Mouse (Mus musculus) gastrocnemius, postnatal 10 days (tissue): ENCODE data around the gene 1700030J22Rik. TPM values are rescaled to one million over a fixed set of nuclear protein-coding genes. Genes with fewer than 3 reads are reported as not detected.

Experiments
- DNase-seq: peaks from one replicate; pipeline ENCODE4 v3.0.0; 2021; ENCODE audit warnings: mixed read lengths
- total RNA-seq, 2 experiments: library from RNA; stranded (reverse); gene quantifications; 2 replicates each; pipeline ENCODE4 v1.2.3; 2021

Gene 1700030J22Rik
- total RNA-seq, 2 experiments from 2014 or later = 0.14 to 0.23 TPM

DNA sequence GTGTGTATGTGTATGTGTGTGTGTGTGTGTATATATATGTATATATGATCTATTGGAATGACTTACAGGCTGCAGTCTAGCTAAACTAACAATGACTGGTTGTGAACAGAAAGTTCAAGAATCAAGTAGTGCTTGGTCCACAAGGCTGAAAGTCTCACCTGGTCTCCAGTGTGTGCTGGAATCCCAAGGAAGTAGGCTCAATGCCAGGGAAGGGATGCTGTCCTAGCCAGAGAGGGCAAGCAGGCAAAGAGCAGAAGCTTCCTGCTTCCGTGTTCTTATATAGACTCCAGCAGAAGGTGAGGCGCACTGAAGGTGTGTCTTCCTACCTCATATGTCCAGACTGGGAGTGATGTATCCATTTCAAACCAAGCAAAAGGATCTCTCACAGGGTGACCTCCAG, 27.0 kb downstream of the 1700030J22Rik start:
- DNase-seq = no peak

DNA sequence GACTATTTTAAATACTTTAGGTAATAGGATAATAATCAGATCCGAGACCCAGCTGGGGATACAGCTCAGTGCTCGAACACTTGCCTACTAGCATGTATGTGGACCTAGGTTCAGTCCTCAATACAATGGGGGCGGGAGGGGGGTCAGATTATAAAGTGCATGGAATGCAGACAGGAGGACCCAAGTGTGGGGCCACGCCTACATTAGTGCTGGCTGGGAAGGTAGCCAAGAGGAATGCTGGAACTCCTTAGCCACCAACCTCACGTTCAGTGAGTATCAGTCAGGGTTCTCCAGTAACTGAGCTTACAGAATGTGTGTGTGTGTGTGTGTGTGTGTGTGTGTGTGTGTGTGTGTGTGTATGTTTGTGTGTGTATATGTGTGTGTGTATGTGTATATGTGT, 27.4 kb downstream of the 1700030J22Rik start:
- no peak for DNase-seq

DNA sequence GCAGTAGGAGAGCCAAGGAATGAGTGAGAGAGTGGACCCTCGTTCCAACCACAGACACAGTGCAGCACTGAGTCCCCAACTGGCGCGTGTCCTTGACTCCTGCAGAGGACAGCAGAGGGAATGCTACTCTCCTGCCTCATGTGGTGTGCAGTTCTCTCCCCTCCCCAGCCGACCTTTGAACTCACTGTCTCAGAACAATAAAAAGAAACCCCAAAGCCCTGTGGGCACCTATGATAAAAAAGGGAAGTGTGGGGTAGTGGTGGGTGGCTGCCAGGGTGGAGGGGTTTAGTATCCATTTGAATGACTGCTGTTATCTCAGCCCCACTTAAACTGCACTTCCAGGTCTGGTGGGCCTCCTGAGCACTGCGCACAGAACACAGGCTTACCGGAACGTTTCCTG, 31.2 kb downstream of the 1700030J22Rik start:
- no peak for DNase-seq

DNA sequence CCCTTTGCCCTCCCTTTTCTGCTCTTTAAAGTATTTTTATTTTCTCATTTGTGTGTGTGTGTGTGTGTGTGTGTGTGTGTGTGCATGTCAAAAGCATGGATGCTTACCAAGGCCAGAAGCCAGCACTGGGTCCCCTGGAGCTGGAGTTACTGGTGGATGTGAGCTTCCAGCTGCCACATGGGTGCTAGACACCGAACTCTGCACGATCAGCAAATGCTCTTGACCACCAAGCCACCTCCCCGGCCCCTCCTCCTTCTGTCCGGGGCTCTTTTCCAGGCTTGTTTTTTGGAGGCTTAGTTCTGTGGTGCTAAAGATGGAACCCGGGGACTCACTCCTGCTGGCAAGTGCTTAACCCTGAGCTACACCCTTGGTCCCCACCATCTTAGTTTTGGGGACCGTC, 31.9 kb downstream of the 1700030J22Rik start:
- no peak for DNase-seq

DNA sequence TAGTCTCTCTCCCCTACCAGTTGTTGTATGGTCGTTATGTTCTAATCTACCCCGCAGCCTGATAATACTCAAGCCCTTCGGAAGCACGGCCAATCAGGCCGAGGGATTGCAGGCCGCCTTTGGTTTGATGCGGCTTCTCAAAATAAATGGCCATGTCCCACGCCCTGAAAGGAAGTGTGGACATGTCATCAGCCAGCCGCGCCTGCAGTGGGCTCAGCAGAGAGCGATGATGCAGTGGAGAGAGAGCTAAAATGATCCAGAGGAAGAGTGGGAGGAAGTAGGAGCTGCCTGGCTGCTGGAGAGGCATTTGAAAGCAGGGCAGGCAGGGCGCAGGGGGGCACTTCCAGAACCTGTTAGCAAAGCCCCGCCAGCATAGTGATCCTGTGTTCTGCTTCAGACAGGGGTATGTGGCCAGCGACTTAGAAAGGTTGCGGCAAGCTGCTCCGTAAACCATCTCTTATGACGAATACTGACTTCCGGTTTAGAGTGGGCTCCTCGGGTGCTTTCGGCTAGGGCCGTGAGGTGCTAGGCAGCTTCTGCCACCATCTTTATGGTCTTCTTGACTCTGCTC, 32.4 kb downstream of the 1700030J22Rik start:
- no peak for DNase-seq

DNA sequence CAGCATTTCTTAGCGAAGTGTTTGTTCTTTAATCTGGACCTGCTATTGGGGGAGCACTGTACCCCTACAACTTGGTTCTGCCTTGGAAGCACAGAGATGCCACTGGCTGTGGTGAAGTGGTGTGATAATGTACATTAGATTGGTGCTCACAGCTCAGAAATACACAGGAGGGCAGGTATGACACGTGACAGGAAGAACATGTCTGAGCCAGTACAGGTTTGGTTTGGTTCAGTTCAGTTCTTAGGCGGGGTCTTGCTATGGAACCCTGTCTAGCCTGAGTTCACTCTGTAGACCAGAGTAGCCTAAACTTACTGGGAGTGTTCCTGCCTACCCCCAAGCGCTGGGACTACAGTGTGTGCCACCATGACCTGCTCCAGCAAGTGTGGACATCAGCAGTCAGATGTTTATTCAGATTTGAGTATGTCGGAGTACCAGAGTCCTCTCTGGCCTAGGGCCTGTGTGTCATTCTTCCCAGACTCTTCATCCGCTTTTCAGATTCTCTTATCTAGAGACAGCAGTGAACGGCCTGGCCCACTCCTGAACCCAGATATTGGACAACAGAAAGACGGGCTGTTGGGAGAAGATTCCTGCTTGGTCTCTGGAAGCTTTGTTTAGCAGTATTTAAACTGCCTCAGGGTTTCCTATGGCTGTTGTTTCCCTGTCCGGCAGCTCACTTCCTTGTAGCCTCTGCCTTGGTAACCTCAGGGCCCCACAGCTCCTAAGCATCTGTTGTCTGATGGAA, 33.4 kb downstream of the 1700030J22Rik start:
- no peak for DNase-seq

DNA sequence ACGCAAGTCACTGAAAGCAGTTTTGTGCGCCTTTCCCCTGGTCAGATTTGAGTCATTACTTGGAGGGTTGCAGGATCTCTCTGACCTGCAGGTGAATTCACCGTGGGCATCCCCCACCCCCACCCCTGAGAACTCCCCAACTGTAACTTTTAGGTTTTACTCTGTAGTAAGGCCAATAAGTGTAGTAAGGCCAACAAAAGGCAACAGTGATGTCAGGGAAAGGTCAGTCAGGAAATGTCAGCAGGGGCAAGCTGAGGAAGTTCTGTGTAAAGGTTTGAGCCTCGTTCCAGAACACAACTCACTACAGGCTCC, 34.4 kb downstream of the 1700030J22Rik start:
- DNase-seq = no peak

DNA sequence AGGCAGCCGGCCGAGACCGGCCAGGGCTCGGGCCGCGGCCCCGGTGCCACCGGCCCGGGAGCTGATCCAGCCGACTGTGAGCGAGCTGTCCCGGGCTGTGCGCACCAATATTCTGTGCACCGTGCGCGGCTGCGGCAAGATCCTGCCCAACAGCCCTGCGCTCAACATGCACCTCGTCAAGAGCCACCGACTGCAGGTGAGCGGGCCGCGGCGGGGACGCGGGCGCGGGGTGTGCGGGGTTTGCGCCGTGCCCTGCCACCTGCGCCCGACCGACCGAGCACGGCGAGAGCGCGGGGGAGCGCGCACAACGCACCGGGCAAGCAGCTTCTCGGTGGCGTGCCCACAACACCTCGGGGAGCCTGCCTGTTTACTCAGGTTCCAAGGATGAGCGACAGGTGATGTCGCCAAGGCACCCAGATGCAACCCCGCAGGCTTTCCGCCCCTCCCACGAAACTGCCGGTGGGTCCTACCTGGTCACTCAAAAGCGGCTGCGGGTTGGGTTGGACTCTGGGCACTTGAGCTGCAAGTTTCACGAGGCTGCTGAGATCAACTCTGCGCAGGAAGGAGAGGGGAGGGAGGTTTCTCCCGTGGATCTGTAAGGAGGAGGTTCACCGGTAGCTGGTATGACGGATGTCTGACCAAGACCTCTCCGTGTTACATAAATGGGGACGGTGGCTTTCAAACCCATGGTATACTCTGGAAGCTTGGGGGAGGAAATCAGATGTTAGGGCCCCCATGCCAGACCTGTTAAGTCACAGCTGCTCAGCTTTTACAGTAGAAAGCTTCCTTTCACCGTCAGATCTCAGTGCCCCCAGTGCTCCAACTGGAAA, 35.0 kb downstream of the 1700030J22Rik start:
- DNase-seq = peak; percentile 14

DNA sequence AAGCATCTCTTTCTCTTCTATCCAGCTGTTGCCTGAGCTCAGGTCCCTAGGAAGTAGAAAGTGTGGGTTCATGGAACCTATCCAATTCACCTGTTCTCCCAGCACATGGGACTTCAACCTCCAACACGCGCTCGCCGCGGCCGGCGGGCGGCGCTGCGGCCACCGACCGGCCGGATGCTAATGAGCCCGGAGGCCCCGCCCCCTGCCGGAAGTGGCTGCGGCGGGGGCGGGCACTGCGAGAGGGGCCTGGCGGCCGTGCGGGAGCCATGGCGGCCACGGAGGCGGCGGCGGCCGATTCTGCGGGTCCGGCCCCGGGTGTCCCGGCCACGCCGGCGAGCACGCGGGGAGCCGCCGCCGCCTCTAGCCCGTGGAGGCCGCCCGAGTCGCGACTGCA, 35.6 kb downstream of the 1700030J22Rik start, which contains the start of gene Atmin:
Gene Atmin, plus strand, starts transcription at position 233 of the 394 bp plus-strand sequence.
- DNase-seq = peak; percentile 91

DNA sequence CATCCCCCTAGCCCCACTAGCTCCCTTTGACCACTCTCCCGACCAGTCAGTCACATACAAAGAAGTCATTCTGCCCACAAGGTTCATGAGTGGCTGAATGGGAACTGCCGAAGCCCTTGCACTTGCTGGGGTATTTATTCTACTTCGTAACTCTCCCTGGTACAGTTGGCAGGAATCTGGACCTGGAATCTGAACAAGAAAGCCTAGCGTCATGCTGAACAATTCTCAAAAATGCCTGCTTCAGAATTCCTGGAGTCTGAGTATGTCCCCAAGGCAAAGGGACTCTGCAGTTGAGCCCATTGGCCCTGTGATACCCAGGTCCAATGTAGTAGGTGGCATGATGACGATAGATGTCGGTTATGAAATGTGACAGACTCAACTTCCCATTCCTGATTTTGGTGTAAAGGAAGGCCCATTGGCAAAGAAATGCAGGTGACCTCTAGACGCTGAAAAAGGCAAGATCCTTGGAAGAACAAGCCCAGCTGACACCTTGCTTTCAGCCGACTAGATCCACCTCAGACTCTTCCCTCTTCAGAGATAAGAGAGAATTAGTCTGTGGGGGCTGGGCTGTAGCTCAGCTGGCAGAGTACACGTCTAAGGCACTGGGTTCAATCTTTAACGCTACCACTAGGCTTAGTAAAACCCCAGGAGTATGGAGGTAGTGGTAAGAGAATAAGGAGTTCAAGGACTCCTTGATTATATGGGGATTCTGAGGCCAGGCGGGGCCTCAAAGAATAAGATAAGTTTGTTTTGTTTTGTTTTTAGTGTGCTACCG, 36.3 kb downstream of the 1700030J22Rik start:
- DNase-seq = no peak

DNA sequence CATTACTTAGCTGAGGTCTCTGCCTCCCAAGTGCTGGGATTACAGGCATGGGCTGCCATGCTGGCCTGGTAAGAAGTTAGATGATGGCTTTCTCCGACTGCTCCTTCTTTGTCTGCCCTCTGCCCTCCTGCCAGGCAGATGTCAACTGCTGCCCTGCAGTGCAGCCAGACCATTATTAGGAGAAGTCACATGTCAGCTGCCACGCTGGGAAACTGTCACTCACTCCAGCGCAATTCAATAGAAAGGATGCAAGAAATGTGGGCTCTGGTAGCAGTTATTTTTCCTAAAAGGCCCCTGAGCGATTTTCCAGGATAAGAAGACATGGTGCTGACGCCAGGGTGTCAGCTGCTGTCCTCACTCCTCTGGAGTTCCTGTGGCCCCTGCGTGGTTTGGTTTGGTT, 43.3 kb downstream of the 1700030J22Rik start:
- no peak for DNase-seq

DNA sequence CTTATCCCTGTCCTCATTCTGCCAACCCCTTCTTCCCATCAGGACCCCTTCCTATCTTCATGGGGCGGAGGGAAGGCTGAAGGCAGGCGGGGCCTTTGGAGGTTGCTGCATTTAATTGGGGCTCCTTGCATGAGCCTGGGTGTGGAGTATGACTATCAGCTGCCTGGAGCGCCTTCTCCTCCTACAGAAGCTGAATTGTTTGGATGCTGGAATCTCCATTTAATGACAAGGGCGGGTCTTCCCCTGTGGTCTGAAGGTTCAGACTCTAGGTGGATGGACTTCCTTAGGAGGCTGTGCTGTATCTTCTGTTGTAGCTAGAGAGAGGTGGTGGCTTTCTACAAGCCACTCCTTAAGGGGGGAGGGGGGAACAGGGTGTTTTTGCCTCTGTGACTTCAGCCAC, 43.8 kb downstream of the 1700030J22Rik start:
- DNase-seq = no peak

DNA sequence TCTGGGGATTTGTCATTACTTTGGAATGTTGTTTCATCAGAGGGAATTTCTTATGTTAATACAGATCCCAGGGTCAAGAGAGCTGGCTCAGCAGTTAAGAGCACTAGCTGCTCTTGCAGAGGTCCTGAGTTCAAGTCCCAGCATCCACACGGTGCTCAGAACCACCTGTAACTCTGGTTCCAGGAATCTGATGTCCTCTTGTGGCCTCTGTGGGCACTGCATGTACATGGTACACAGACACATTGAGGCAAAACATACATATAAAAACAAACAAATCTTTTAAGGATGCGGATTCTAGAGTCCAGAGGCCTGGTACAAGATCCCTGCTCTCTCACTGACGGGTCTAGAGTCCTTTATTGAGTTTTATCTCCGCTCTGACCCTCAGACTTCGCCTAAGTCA, 50.2 kb downstream of the 1700030J22Rik start:
- DNase-seq = no peak

DNA sequence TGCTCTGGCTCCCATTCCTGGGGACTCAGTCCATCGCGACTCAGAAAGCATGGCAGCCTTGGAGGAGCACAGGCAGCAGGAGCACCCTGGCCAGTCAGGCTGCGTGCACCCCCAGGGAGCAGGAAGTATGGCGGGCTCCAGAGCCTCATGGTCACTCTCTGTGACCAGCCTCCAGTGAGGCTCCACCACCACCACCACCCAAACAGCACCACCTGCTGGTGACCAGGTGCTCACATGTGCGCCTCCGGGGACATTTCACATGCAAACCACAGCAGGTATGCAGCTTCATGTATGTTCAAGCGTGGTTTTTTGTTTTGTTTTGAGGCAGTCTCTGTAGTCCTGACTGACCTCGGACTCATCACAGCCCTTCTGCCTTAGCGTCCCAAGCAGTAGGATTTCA, 50.9 kb downstream of the 1700030J22Rik start:
- peak; percentile 38 for DNase-seq

DNA sequence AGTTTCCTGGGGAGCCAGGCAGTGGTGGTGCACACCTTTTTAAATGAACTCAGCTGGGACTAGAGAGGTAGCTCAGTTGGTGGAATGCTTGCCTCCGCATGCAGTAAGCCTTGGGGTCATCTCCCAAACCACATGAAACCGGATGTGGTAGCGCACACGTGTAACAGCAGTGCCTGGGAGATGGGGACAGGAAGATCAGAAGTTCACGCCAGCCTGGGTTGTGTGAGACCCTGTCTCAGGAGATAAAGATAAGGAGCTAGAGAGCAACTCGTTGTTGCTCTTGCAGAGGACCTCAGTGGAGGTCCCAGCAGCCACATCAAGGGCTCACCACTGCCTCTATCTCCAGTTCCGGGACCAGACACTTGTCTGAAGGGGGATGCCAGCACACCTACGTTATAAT, 55.2 kb downstream of the 1700030J22Rik start:
- no peak for DNase-seq

DNA sequence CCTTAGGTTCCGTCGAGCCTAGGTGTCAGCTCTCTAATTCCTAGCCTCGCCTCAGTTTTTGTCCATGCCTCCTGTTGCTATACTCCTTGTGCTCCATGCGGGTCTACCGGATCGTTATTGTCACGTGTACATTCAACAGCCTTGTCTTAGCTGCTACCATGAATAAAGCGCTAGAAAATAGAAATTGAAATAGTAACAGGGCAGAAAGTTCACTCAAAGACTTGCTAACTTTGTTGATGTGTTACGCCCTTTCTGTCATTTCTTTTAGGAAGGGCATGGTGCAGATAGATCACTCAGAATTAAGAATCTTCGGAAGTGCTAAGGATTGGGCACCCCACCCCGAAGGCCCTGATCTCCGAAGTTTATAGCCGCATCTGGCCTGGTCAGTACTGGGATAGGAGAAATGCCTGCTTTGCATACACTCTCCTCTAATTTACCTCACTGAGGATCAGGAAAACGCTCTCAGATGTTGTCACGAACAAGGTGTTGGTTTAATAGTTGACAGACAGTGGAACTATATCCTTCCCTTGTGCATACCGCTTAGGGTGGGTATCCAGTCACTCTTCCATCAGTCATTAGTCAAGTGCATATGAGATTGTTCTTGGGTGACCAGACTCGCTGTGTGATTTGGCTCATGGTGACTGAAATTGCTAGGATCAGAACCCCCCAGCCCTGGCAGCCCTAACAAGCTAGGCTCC, 56.5 kb downstream of the 1700030J22Rik start:
- DNase-seq = no peak

DNA sequence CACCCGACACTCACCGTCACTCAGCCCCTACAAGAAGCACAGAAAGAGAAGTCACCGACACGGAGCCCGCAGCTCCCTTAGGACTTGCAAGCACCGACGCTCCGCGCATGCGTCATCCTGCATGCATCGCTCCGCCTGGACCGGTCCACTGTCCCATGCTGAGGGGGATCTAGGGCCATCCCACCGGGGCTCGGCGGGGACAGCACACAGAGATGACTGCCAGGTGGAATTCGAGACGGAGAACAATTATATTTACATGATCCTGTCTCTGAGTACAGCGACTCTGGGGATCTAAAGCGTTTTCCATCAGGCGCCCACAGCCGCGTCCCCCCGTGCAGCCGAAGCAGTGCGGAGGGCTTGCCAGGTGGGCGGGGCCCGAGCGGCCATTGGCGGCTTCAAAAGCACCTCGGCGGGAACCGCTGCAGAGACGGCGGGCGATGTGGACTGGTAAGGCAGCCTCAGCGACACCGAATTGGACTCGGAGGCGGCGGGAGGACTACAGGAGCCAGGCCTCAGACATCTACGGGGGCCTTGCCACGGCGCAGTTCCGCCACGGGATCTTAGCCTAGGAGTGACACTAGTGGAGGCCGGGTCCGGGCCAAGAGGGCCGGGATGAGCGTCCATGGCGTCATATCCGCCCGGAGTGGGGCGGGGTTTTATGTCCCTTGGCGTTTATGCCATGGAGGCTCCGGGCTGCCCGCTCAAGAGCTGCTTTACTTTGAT, 57.3 kb downstream of the 1700030J22Rik start, which contains the start of the genes Cmc2 and Cenpn:
Gene Cmc2, minus strand, starts transcription at position 119 of the 723 bp plus-strand sequence.
Gene Cenpn, plus strand, starts transcription at position 394 of the 723 bp plus-strand sequence.
- DNase-seq = peak; percentile 96

DNA sequence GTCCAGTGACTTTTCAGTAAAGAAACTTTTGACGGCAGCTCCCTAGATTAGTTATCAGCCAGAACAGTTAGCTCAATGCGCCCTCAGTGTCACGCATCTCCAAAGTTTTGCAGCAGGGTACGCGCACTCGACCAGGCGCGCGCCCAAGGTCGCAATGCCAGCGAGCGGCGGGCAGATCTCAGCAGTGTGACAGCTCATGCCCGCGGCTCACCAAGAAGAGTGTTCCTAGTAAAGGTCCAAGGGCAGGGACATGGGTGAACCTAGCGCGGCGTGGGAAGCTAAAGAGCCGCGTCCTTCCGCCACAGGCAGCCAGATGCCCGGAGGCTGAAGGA, 57.8 kb downstream of the 1700030J22Rik start:
- no peak for DNase-seq
